Mouse (Mus musculus) embryonic fibroblast, embryonic 13.5 days (primary cell): ENCODE results near the gene 0610040J01Rik. TPM values are rescaled to one million over a fixed set of nuclear protein-coding genes. Genes with fewer than 3 reads are reported as not detected.

Experiments
- H3K27ac ChIP-seq: 2 replicates; pipeline ENCODE4 v1.5.1; 2012; ENCODE audit warnings: low read length, control low read depth, inconsistent platforms; ENCODE audit not compliant: insufficient read depth
- H3K4me1 ChIP-seq: 2 replicates; pipeline ENCODE4 v1.6.1; 2011; ENCODE audit warnings: low read length; ENCODE audit not compliant: control insufficient read depth, insufficient read depth
- H3K4me3 ChIP-seq: 2 replicates; pipeline ENCODE4 v1.5.1; 2011; ENCODE audit warnings: mild to moderate bottlenecking, control low read depth, low read length; ENCODE audit not compliant: insufficient read depth
- CTCF ChIP-seq: IDR thresholded peaks from 2 replicates; pipeline ENCODE4 v1.5.1; 2011; ENCODE audit warnings: mild to moderate bottlenecking, control low read depth, low read length, moderate library complexity, borderline replicate concordance; ENCODE audit not compliant: insufficient read depth
- POLR2A ChIP-seq: IDR thresholded peaks from 2 replicates; pipeline ENCODE4 v1.6.1; 2011; ENCODE audit warnings: low read depth, mild to moderate bottlenecking, control low read depth, low read length, moderate library complexity
- polyA plus RNA-seq: library from polyadenylated mRNA; stranded (reverse); fragments of >200 nt; gene quantifications from 2 replicates; pipeline ENCODE4 v1.2.4, GENCODE M21; 2011; ENCODE audit warnings: low read depth; ENCODE audit not compliant: missing spikeins, insufficient read length

The 0610040J01Rik gene
- not detected in 2 replicates for polyA plus RNA-seq

DNA sequence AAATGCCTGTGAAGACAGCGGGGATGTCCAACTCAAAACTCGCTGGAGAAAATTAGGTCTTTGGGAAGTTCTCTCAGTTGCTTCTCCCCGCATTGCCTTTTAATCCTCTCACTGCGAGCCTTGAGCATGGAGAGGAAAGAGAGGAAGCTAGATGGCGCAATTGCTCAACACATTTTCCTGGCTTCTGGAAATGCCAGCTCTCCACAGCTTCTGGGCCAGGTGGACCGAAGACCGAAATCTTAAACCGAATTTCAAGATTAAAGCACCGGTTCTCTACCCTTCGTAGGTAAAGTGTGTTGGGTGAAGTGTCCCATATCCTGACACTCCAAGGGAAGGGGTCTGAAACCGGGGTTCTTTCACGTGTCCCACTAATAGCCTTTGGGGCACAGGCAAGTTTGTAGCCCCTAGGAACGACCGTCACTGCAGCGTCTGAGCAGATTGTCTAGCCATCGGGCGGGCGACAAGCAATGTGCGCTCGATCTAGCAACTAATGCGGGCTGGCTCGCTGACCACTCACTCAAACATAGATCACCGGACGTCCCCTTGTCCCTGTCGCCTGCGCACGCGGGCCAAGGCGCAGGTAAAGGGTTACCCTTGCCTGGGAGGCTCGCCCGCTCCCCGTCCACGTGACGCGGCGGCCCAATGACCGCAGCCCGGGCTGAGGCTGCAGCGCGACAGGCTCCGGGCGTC is at the start of gene 0610040J01Rik:
TSS of gene 0610040J01Rik (plus strand) at position 545 of the 690 bp plus-strand sequence.
- TF ChIP-seq POLR2A (no peak), CTCF (0 out of 2 replicates have a peak, but pooled peaks have one; percentile 18)
- no peak within 1 kb of the TSS for H3K27ac ChIP-seq
- H3K4me1 ChIP-seq = no peaks in the 10 kb centered on the region
- peak within 1 kb of the TSS; percentile 33 for H3K4me3 ChIP-seq

DNA sequence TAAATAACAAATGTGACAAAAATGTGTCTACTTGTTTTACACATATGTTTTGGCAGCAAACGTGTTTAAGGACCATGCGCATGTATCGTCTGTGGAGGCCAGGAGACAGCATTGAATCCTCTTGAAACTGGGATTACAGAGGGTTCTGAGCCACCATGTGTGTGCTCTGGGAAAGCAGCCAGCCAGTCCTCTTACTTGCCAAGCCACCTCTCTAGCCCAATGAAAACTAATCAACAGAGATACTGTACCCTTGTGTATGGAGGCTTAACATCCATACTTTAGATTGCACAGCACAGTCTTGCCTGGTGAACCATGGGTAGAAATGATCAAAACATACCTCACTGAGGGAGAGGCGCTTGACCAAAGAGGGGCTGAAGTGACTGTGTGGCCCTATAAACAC is 46.3 kb upstream of the 0610040J01Rik start:
- H3K4me3 ChIP-seq = no peak overlapping the region
- TF ChIP-seq POLR2A = no peak
- TF ChIP-seq CTCF = no peak
- H3K4me1 ChIP-seq = no peaks in the 10 kb centered on the region
- H3K27ac ChIP-seq = no peak overlapping the region

DNA sequence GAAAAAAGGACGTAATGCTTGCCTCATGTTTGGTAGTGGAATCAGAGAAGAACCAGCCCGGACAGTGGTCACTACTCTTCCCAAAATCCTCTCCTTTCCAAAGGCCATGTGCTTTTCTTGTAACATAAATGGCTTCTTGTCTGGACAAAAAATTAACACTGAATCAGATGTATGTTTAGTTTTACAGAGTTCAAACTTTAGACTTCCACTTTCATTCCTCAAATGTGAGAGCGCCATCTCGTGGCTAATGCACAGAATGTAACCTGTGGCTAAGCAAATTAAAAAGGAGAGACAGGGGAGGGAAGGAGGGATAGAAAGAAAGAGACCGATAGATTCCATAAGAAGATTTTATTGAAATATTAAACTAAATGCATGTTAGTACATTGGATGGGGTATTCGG is 45.4 kb upstream of the 0610040J01Rik start:
- TF ChIP-seq CTCF (no peak), POLR2A (no peak)
- Histone ChIP-seq H3K4me3 (no peak overlapping the region), H3K4me1 (no peaks in the 10 kb centered on the region), H3K27ac (no peak overlapping the region)

DNA sequence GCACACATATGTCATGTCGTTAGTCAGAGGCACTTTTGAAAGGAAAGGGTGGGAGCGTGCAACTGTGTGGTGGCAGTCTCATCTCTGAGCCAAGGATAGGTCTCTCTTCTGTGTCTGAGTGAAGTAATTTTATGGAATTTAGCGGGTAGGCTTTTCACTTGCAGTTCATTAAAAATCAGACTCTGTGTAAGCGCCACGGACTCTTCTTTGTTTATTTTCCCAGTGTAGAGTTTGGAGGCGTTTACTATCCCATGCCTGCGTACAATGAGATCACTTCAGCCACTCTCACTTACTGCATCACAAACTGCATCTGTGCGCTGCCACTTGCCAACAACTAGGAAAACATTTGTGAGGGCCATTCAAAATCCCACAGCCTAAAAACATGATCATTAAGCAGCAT is 44.7 kb upstream of the 0610040J01Rik start:
- H3K4me3 ChIP-seq = no peak overlapping the region
- H3K4me1 ChIP-seq = no peaks in the 10 kb centered on the region
- TF ChIP-seq POLR2A = no peak
- TF ChIP-seq CTCF = no peak
- H3K27ac ChIP-seq = no peak overlapping the region

DNA sequence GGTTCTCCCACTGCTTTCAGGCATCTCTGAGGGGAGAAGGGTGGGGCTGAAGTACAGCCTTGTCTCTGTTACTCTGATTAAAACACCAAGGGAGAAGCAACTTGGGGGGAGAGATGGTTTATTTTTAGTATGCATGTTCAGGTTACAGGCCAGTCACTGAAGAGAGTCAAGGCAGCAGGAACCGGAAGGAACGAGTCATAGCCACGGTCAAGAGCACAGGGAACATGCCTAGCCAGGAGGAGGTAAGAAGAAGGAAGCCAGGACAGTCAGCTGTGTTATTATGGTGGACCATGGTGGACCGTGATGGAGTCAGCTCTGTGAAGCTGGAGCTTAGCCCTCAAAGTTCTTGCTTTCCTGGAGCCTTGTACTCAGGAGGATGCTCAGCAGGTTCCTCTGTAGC is 43.9 kb upstream of the 0610040J01Rik start:
- Histone ChIP-seq H3K27ac (no peak overlapping the region), H3K4me1 (no peaks in the 10 kb centered on the region), H3K4me3 (no peak overlapping the region)
- TF ChIP-seq CTCF (no peak), POLR2A (no peak)

DNA sequence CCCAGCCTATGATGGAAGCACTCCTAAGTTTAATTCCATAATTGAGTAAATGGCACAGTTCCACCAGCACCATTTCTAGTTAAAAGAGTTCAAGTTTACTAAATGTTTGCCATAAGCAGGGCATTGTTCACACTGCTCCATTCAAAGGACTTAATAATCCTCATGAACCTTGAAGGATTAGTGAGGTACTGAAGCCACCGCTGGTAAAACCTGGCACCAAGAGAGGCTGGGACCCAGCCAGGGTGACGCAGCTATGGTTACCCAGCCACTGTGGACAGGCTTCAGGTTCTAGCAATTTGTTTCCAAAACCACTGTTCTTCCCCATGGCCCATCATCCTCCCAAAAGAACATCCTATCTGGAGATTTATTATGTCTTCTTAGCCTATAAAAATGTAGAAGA is 39.2 kb upstream of the 0610040J01Rik start:
- TF ChIP-seq POLR2A (no peak), CTCF (no peak)

DNA sequence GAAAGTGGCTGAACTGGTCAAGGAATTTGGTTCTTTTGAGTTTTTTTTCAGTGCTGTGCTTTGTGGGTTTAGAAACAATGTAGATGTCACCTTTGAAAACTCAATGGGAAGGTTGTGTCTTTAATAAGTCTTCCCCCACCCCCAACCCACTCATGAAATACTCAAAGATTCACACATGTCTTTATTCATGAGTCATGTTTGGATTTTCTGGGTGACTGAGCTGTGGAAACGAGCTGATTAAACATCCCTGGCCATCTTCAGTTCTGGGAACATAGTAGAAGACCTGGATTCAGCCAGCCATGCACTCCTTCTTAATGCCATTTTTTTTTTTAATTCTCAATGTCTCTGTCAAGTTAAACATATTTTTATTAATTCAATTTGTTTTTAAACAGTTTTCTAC is 38.6 kb upstream of the 0610040J01Rik start:
- Histone ChIP-seq H3K4me3 (no peak overlapping the region), H3K27ac (no peak overlapping the region), H3K4me1 (no peaks in the 10 kb centered on the region)
- no peak for TF ChIP-seq CTCF
- no peak for TF ChIP-seq POLR2A

More for the DNA sequence above, 39.2 kb upstream of the 0610040J01Rik start:
- Histone ChIP-seq H3K27ac (no peak overlapping the region), H3K4me1 (no peaks in the 10 kb centered on the region), H3K4me3 (no peak overlapping the region)

DNA sequence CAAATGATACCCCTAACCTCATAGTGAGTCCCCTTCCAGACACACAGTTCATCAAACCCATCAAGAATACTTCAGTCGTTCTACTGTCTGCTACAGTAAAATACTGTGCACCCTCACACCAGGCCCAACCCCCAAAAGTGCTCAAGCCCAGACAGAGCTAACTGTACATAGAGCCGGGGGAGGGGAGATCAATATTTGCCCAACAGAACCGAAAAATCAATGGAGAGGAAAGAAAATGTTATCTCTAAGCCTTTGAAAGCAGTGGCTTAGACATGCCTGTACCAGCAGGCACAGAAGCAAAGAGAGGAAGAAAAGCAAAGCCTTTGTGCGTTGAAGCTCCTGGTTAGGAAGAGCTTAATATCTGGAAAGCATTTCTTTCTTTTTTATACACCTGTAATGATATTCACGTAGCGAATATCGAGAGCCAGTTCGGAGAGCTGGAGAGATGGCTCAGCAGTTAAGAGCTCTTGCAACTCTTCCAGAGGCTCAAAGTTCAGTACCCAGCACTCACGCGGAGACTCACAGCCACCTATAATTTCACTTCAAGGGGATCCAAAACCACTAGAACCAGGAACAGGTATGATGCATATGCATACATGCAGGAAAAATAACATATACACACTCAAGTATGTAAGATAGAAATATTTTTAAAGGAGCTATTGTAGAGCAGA is 23.9 kb upstream of the 0610040J01Rik start:
- H3K4me3 ChIP-seq = no peak overlapping the region
- TF ChIP-seq POLR2A (no peak), CTCF (no peak)
- no peak overlapping the region for H3K27ac ChIP-seq
- no peaks in the 10 kb centered on the region for H3K4me1 ChIP-seq

DNA sequence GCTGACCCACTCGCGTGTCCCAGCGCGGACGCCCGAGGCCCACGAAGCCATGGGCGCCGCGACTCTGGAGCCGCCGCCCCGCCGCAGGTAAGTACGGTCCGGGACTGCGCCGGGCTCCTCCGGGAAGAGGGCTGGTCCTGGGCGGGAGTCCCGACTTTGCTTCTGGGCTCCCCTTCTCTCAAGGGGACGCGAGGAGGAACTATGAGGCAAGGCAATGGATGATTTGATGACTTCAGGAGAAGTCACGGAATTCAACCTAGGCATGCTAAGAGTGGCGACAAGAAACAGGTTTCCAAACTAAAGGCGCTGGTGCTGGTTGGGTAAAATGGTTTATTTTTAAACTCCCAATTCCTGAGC is 324 bp downstream of the 0610040J01Rik start:
- TF ChIP-seq POLR2A = no peak
- no peak for TF ChIP-seq CTCF
- no peak overlapping the region for H3K27ac ChIP-seq
- H3K4me3 ChIP-seq = peak overlapping the region; percentile 33
- H3K4me1 ChIP-seq = no peaks in the 10 kb centered on the region

DNA sequence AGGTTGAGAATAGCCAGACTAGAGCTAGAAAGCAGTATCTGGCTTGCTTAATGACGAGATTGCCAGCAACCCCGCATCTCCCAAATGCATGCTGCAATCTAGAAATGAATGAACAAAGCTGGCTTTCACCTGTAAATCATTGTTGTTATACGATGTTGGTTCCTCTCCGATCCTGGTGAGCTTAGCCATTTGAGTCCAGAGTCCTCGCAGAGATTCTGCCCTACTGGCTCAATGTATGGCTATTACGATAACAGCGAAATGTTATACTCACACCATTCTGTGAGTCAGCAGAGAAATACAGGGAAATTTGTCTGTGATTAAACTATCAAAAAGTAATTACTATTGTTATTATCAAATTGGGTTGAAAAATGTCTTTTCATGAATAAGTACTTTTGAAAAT is 4.5 kb downstream of the 0610040J01Rik start:
- Histone ChIP-seq H3K27ac (no peak overlapping the region), H3K4me1 (no peaks in the 10 kb centered on the region), H3K4me3 (no peak overlapping the region)
- no peak for TF ChIP-seq POLR2A

DNA sequence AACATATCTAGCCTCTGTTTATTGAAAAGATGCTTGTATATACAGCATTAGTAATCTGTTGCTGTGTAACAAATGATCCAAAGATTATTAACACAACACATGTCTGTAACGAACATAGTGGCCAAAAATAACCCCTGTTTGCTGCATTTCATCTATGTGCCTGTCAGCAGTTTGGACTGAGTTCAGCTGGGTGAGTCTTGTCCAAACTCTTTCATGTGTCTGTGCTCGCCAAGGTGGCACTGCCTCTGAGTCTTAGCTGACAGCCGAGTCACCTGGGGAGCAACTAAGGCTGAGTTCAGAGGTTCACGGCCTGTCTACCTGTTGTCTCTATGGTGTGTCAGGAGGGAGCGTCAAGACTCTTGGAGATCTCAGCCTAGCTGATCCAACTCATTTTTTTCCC is 5.1 kb downstream of the 0610040J01Rik start:
- H3K27ac ChIP-seq = no peak overlapping the region
- TF ChIP-seq CTCF (no peak), POLR2A (no peak)
- no peaks in the 10 kb centered on the region for H3K4me1 ChIP-seq
- no peak overlapping the region for H3K4me3 ChIP-seq
